Mouse (Mus musculus): ENCODE measurements around the gene Entpd7. TPM values are rescaled to one million over a fixed set of nuclear protein-coding genes. Genes with fewer than 3 reads are reported as not detected.
A peak's percentile ranks its signal among the peaks of the same experiment; 100 is the strongest.

Entpd7 gene
- polyA plus RNA-seq, 1 experiment, result 4.1 TPM

- WGBS, result 16% methylated on average over 6 of the region's 6 CpGs
- TF ChIP-seq CTCF (IDR thresholded peaks at IDR 0.05; ENCODE audit: insufficient read depth, low read length), result peak; percentile 46
- TF ChIP-seq POLR2A (IDR thresholded peaks at IDR 0.05; ENCODE audit: borderline replicate concordance, extremely low read depth, low read depth, low read length), result no peak
- no peaks in the 10 kb centered on the region for H3K4me1 ChIP-seq (ENCODE audit: control insufficient read depth, insufficient read depth, low read length)
- H3K4me3 ChIP-seq (replicated peaks; ENCODE audit: extremely low read depth, low read depth, low read length), result no peak overlapping the region
- DNase-seq, result peak; percentile 70
Measured at GRCm38 (mm10) chr19:43760504-43760903, 71.0 kb downstream of the Entpd7 start.

DNA sequence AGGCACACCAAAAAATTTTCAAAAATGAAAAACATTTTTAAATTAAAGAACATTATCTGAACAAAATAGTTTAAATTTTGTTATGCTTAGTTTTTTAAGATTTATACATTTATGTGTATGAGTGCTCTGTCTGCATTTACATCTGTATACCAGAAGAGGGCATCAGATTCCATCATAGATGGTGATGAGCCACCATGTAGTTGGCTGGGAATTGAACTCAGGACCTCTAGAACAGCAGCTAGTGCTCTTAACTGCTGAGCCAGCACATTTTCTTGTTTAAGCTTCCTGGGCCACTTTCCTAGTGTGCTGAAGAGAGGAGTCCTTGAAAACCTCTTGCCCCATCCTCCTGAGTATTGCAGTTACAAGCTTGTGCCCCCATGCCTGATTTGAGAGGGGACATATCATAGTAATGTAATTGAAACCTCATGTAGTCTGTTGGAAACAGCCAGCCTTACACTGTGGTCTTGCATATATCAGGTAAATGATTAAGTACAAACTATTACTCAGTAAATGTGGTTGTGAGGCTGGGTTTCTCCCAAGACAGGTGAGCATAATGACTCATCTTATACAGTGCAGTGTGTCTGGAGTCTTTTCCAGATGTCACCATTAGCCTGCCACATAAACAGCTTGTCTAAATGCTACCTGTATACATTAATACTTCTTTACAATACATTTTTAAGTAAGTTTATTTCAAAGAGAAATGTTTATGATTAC is 72.2 kb downstream of the Entpd7 start:
- DNase-seq, result no peak
- TF ChIP-seq CTCF (IDR thresholded peaks at IDR 0.05; ENCODE audit: insufficient read depth, low read length), result no peak
- no peak overlapping the region for H3K4me3 ChIP-seq (replicated peaks; ENCODE audit: extremely low read depth, low read depth, low read length)
- H3K4me1 ChIP-seq (ENCODE audit: control insufficient read depth, insufficient read depth, low read length), result no peaks in the 10 kb centered on the region

DNA sequence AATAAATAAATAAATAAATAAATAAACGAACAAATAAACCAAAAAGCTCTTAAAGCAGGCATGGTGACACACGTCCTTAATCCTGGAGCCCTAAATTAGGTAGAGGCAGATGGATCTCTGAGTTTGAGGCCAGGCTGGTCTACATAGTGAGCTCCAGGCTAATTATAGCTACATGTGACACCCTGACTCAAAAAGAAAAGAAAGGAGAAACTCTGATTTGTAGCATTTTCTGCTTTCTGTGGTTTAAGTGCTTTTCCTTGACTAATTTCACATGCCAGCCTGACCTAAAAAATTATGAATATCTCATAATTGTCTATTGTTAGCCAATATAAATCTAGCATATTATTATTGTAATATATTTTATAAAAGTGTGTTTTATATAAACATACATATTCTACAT is 72.9 kb downstream of the Entpd7 start:
- Histone ChIP-seq H3K4me1 (ENCODE audit: control insufficient read depth, insufficient read depth, low read length) (no peaks in the 10 kb centered on the region), H3K4me3 (replicated peaks; ENCODE audit: extremely low read depth, low read depth, low read length) (no peak overlapping the region)
- no peak for DNase-seq
- WGBS, result 76% methylated on average over 2 of the region's 2 CpGs
- no peak for TF ChIP-seq POLR2A (IDR thresholded peaks at IDR 0.05; ENCODE audit: borderline replicate concordance, extremely low read depth, low read depth, low read length)
- no peak for TF ChIP-seq CTCF (IDR thresholded peaks at IDR 0.05; ENCODE audit: insufficient read depth, low read length)

DNA sequence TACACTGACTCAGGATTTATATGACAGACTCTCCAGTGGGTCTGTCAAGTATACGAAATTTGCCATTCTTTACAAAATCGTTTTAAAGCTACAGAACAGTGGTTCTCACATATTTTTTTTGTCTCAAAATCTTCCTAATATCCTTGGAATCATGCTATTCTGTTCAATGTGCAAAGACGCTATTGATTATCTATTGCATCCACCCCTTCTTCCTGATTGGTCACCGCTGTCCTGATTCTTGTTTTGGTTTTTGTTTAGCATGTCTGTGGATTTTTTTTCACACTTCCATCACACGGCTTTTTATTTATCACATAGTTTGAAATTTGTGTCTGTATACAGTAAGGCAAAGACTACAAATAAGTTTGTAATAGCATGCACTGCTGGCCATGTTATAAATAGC is 77.0 kb downstream of the Entpd7 start:
- WGBS, result 82% methylated on average over 5 of the region's 5 CpGs
- no peak overlapping the region for H3K4me3 ChIP-seq (replicated peaks; ENCODE audit: extremely low read depth, low read depth, low read length)
- TF ChIP-seq CTCF (IDR thresholded peaks at IDR 0.05; ENCODE audit: insufficient read depth, low read length), result no peak
- no peak for TF ChIP-seq POLR2A (IDR thresholded peaks at IDR 0.05; ENCODE audit: borderline replicate concordance, extremely low read depth, low read depth, low read length)
- DNase-seq, result no peak
- no peaks in the 10 kb centered on the region for H3K4me1 ChIP-seq (ENCODE audit: control insufficient read depth, insufficient read depth, low read length)

DNA sequence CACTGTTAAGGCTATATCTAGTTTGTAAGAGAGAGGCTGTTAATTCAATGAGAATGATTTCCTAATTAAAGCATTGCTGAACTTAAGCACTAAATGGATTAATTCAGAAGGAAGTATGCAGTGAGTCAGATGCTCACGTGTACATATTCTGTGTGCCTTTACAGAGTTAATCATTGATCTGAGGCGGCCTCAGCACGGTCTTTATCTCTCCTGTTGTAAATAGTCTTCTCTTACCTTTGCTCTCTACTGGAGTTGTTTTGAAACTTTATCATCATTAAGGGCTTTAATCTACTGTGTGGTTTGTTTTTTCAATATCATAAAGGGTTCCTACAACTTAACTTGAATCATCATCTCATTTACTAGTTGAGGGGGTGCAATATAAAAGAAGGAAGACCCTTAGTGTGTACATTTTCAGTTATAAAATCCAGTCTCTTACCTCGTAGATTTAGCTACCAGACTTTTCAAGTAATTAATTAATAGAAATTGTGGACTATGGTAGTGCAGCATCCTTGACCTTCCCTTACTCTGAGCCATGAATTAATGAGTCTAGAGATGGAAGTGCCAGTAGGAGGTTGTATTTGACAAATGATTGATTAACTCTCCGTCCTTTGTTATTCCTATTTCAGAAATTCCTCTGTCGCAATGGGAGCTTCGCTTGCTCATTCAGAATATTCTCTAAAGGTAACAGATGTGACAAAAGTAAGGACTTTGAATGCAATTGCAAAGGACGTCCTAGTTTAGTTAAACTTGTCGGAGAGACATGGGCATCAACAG is 78.3 kb downstream of the Entpd7 start:
- 67% methylated on average over 9 of the region's 9 CpGs for WGBS
- TF ChIP-seq CTCF (IDR thresholded peaks at IDR 0.05; ENCODE audit: insufficient read depth, low read length) (no peak), POLR2A (IDR thresholded peaks at IDR 0.05; ENCODE audit: borderline replicate concordance, extremely low read depth, low read depth, low read length) (no peak)
- Histone ChIP-seq H3K4me3 (replicated peaks; ENCODE audit: extremely low read depth, low read depth, low read length) (no peak overlapping the region), H3K4me1 (ENCODE audit: control insufficient read depth, insufficient read depth, low read length) (no peaks in the 10 kb centered on the region)
- DNase-seq, result no peak

GRCm38 (mm10) chr19:43769366-43769960 is 80.0 kb downstream of the Entpd7 start:
- no peaks in the 10 kb centered on the region for H3K4me1 ChIP-seq (ENCODE audit: control insufficient read depth, insufficient read depth, low read length)
- 79% methylated on average over 5 of the region's 5 CpGs for WGBS
- H3K4me3 ChIP-seq (replicated peaks; ENCODE audit: extremely low read depth, low read depth, low read length), result no peak overlapping the region
- no peak for DNase-seq
- no peak for TF ChIP-seq POLR2A (IDR thresholded peaks at IDR 0.05; ENCODE audit: borderline replicate concordance, extremely low read depth, low read depth, low read length)
- TF ChIP-seq CTCF (IDR thresholded peaks at IDR 0.05; ENCODE audit: insufficient read depth, low read length), result no peak

DNA sequence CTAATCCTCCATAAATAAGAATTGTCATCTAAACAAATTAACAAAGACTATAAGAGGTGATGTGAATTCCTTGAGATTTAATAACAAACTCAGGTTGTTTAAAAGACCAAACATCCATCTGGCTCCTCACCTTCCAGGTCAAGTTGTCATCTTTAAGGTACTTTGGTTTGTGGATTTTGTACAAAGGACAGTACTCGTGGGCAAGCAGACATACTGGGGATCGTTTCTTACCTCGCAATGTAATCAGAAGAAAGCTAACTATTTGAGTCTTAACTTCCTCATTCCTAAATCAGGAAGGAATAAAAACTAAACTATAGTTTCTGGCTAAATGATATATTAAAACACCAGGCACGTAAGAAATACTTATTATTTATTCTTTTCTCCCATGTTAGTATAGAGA is 81.1 kb downstream of the Entpd7 start:
- Histone ChIP-seq H3K4me3 (replicated peaks; ENCODE audit: extremely low read depth, low read depth, low read length) (no peak overlapping the region), H3K4me1 (ENCODE audit: control insufficient read depth, insufficient read depth, low read length) (no peaks in the 10 kb centered on the region)
- no peak for DNase-seq
- 68% methylated on average over 4 of the region's 4 CpGs for WGBS
- no peak for TF ChIP-seq POLR2A (IDR thresholded peaks at IDR 0.05; ENCODE audit: borderline replicate concordance, extremely low read depth, low read depth, low read length)
- no peak for TF ChIP-seq CTCF (IDR thresholded peaks at IDR 0.05; ENCODE audit: insufficient read depth, low read length)

GRCm38 (mm10) chr19:43771499-43771969 is 82.1 kb downstream of the Entpd7 start:
- no peak for DNase-seq
- H3K4me1 ChIP-seq (ENCODE audit: control insufficient read depth, insufficient read depth, low read length), result no peaks in the 10 kb centered on the region
- 79% methylated on average over 5 of the region's 5 CpGs for WGBS
- no peak overlapping the region for H3K4me3 ChIP-seq (replicated peaks; ENCODE audit: extremely low read depth, low read depth, low read length)
- no peak for TF ChIP-seq CTCF (IDR thresholded peaks at IDR 0.05; ENCODE audit: insufficient read depth, low read length)
- TF ChIP-seq POLR2A (IDR thresholded peaks at IDR 0.05; ENCODE audit: borderline replicate concordance, extremely low read depth, low read depth, low read length), result no peak

DNA sequence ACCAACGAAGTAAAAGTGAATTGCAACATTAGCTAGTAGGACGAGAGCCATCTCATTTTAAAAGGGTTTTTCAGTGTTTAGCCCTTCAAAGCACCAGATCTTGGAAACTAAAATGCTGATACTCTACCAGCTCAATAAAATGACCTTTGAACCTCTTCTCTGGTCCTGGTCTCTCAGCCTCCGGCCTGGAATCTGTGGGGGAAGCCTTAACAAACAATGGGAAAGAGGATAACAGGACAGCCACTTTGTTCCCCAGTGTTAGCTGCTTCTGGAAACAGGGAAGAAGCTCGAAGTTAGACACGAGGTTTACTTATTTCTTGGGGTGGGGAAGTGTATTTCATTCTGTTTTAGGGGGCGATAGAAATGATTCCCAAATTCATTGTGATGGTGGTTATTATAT is 82.8 kb downstream of the Entpd7 start:
- no peak for DNase-seq
- TF ChIP-seq CTCF (IDR thresholded peaks at IDR 0.05; ENCODE audit: insufficient read depth, low read length), result no peak
- TF ChIP-seq POLR2A (IDR thresholded peaks at IDR 0.05; ENCODE audit: borderline replicate concordance, extremely low read depth, low read depth, low read length), result no peak
- WGBS, result 71% methylated on average over 6 of the region's 6 CpGs
- Histone ChIP-seq H3K4me1 (ENCODE audit: control insufficient read depth, insufficient read depth, low read length) (no peaks in the 10 kb centered on the region), H3K4me3 (replicated peaks; ENCODE audit: extremely low read depth, low read depth, low read length) (no peak overlapping the region)
